Mouse (Mus musculus) neural tube, embryonic 15.5 days (tissue): ENCODE measurements at regions not wholly inside any gene's neighbourhood (a gene's known extent, or its start where the extent isn't known, plus 50 kb on each side); places are given as distances from the start of the nearest gene placed in this dataset.
"Not testable (repeated sequence)": the region's sequence is repeated elsewhere in the genome, so short reads cannot be mapped to it uniquely, and the experiment has no call there.

ENCODE experiments used
- ATAC-seq: fragments of 200-750 bp; cut with Nextera tagmentation; 2 replicates; pipeline ENCODE4 v1.8.0; 2017; ENCODE audit warnings: mild to moderate bottlenecking, moderate TSS enrichment, moderate library complexity; ENCODE audit not compliant: low FRiP score
- H3K27ac ChIP-seq: fragments of 300-500 bp; sonication (generic); replicated peaks from 2 replicates; pipeline ENCODE4 v1.5.1; 2015; ENCODE audit warnings: mild to moderate bottlenecking, inconsistent platforms
- H3K27me3 ChIP-seq: fragments of 300-500 bp; sonication (generic); replicated peaks from 2 replicates; pipeline ENCODE4 v1.6.1; 2015; ENCODE audit warnings: inconsistent platforms
- H3K36me3 ChIP-seq: fragments of 300-500 bp; sonication (generic); 2 replicates; pipeline ENCODE4 v1.6.1; 2015; ENCODE audit warnings: inconsistent platforms
- H3K4me1 ChIP-seq: fragments of 300-500 bp; sonication (generic); 2 replicates; pipeline ENCODE4 v1.6.1; 2015; ENCODE audit warnings: inconsistent platforms
- H3K4me2 ChIP-seq: fragments of 300-500 bp; sonication (generic); 2 replicates; pipeline ENCODE4 v1.6.1; 2015; ENCODE audit warnings: inconsistent platforms, mild to moderate bottlenecking, moderate library complexity
- H3K4me3 ChIP-seq: fragments of 300-500 bp; sonication (generic); replicated peaks from 2 replicates; pipeline ENCODE4 v1.5.1; 2015; ENCODE audit warnings: mild to moderate bottlenecking, inconsistent platforms
- H3K9ac ChIP-seq: fragments of 300-500 bp; sonication (generic); replicated peaks from 2 replicates; pipeline ENCODE4 v1.6.1; 2015; ENCODE audit warnings: mild to moderate bottlenecking, inconsistent platforms
- H3K9me3 ChIP-seq: fragments of 300-500 bp; sonication (generic); replicated peaks from 2 replicates; pipeline ENCODE4 v1.6.1; 2016; ENCODE audit warnings: inconsistent platforms
- WGBS: fragments of 180-500 bp; shearing (Covaris S2); methylation state at CpG from one replicate; pipeline ENCODE4 v1.1.7; 2015; ENCODE audit warnings: mixed read lengths; 5-methylcytosine and 5-hydroxymethylcytosine counted together

- not testable (repeated sequence) for H3K4me1 ChIP-seq, H3K9me3 ChIP-seq, H3K4me2 ChIP-seq, ATAC-seq, H3K9ac ChIP-seq, H3K36me3 ChIP-seq, H3K27ac ChIP-seq, H3K4me3 ChIP-seq, H3K27me3 ChIP-seq
- WGBS, result 90% methylated on average over 1 of the region's 1 CpGs
Observed at GRCm38 (mm10) chr12:114757948-114758347, 1214.2 kb downstream of the Adam6a start.

GRCm38 (mm10) chr12:114764211-114764610, 1220.5 kb downstream of the Adam6a start:
- not testable (repeated sequence) for H3K36me3 ChIP-seq, H3K4me2 ChIP-seq, H3K27ac ChIP-seq, H3K4me3 ChIP-seq, ATAC-seq, H3K4me1 ChIP-seq, H3K27me3 ChIP-seq, H3K9ac ChIP-seq
- peaks cover 15% of the 10 kb centered on the region for H3K9me3 ChIP-seq
- 80% methylated on average over 3 of the region's 3 CpGs for WGBS

GRCm38 (mm10) chr12:114775414-114775813, 1231.7 kb downstream of the Adam6a start:
- H3K27me3 ChIP-seq, H3K4me1 ChIP-seq, H3K4me2 ChIP-seq, ATAC-seq, H3K9ac ChIP-seq, H3K36me3 ChIP-seq, H3K4me3 ChIP-seq, H3K27ac ChIP-seq: not testable (repeated sequence)
- 79% methylated on average over 2 of the region's 2 CpGs for WGBS
- H3K9me3 ChIP-seq, result peaks cover 72% of the 10 kb centered on the region

DNA sequence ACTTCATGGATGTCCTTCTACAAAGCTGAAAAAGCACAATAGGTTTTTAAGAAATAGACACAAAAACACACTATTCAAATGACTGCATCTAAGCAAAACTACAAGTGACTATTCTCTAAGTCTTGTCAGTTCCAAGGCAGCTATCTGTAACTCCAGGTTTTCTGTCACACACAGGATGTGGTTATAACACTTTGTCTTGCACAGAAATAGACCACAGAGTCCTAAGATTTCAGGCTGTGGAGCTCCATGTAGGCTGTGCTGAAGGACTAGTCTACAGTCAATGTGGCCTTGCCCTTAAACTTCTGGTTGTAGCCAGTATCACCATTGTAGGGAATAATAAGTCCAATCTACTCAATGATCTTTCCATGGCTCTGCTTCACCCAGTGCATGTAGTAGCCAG, 1243.1 kb upstream of the Zfp386 start:
- H3K27ac ChIP-seq, result no peak overlapping the region
- no peaks in the 10 kb centered on the region for H3K27me3 ChIP-seq
- no peak for ATAC-seq
- H3K36me3 ChIP-seq, result no peaks in the 10 kb centered on the region
- H3K4me1 ChIP-seq, result no peaks in the 10 kb centered on the region
- H3K4me3 ChIP-seq, result no peak overlapping the region
- no peak overlapping the region for H3K4me2 ChIP-seq
- peaks cover 10% of the 10 kb centered on the region; the same call in 1 of the 2 replicates for H3K9me3 ChIP-seq
- H3K9ac ChIP-seq, result no peak overlapping the region

GRCm38 (mm10) chr12:114809186-114809585, 1238.3 kb upstream of the Zfp386 start:
- H3K9ac ChIP-seq, result no peak overlapping the region
- no peaks in the 10 kb centered on the region for H3K36me3 ChIP-seq
- 83% methylated on average over 1 of the region's 1 CpGs for WGBS
- no peak overlapping the region for H3K27ac ChIP-seq
- H3K4me3 ChIP-seq, result no peak overlapping the region
- no peak overlapping the region for H3K4me2 ChIP-seq
- peaks cover 20% of the 10 kb centered on the region for H3K9me3 ChIP-seq
- H3K4me1 ChIP-seq, result no peaks in the 10 kb centered on the region
- ATAC-seq, result no peak
- H3K27me3 ChIP-seq, result no peaks in the 10 kb centered on the region

DNA sequence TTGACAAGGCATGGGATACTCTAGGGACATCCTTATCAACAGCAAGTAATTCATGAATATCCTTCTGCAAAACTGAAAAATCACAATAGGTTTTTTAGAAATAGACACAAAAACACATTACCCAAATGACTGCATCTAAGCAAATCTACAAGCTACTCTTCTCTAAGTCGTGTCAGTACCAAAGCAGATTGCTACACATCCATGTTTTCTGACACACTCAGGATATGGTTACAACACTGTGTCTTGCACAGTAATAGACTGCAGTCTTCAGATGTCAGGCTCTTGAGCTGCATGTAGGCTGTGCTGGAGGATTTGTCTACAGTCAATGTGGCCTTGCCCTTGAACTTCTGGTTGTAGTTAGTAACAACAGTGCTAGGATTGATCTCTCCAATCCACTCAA, 1230.7 kb upstream of the Zfp386 start:
- 68% methylated on average over 1 of the region's 1 CpGs for WGBS
- H3K4me1 ChIP-seq, H3K4me2 ChIP-seq, H3K9me3 ChIP-seq, H3K4me3 ChIP-seq, ATAC-seq, H3K9ac ChIP-seq, H3K27ac ChIP-seq, H3K27me3 ChIP-seq, H3K36me3 ChIP-seq: not testable (repeated sequence)

DNA sequence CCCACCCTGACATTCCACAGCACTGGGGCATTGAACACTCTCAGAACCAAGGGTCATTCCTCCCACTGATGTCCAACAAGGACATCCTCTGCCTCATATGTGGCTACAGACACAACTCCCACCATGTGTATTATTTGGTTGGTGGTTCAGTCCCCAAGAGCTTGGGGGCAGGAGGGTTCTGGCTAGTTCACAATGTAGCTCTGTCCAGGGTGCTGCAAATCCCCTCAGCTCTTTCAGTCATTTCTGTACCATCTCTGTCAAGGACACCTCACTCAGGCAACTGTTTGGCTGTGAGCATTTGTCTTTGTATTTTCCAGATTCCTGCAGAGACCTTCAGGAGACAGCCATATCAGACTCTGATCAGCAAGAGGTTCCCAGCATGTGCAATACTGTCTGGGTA, 1214.6 kb upstream of the Zfp386 start:
- peaks cover 15% of the 10 kb centered on the region; the same call in 1 of the 2 replicates for H3K9me3 ChIP-seq
- H3K27me3 ChIP-seq, result no peaks in the 10 kb centered on the region
- H3K4me2 ChIP-seq, result no peak overlapping the region
- no peaks in the 10 kb centered on the region for H3K4me1 ChIP-seq
- H3K27ac ChIP-seq, result no peak overlapping the region
- no peaks in the 10 kb centered on the region for H3K36me3 ChIP-seq
- H3K9ac ChIP-seq, result no peak overlapping the region
- no peak for ATAC-seq
- H3K4me3 ChIP-seq, result no peak overlapping the region
